Mouse (Mus musculus): ENCODE results near the gene Aprt.

DNA sequence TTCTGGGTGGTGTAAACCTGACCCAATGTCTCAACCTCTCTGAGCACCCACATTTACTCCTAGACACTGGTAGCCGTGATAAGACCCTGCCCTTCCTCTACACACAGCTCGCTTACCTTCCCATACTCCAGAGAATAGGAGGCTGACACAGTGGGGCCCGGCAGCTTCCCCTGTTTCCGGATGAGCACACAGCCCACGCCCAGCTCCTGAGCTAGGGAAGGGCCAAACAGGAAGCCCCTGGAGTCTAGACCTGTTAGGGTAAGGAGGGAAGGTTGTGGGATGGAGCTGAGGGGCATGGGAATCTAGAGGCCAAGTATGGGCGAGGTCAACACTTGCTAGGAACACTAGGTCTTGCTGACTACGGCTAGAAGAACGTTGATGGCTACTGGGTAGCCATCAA is 1.4 kb downstream of the Aprt start:
- TF ChIP-seq POLR2A (IDR thresholded peaks at IDR 0.05; ENCODE audit: low read depth, low read length) (no peak), CTCF (conservative IDR thresholded peaks at IDR 0.05; ENCODE audit: insufficient read depth, insufficient read length, low read depth, low read length) (no peak)

Data from kidney, adult 2 months (tissue).